Mouse (Mus musculus): ENCODE measurements around the gene Comt.

Gene Comt

DNA sequence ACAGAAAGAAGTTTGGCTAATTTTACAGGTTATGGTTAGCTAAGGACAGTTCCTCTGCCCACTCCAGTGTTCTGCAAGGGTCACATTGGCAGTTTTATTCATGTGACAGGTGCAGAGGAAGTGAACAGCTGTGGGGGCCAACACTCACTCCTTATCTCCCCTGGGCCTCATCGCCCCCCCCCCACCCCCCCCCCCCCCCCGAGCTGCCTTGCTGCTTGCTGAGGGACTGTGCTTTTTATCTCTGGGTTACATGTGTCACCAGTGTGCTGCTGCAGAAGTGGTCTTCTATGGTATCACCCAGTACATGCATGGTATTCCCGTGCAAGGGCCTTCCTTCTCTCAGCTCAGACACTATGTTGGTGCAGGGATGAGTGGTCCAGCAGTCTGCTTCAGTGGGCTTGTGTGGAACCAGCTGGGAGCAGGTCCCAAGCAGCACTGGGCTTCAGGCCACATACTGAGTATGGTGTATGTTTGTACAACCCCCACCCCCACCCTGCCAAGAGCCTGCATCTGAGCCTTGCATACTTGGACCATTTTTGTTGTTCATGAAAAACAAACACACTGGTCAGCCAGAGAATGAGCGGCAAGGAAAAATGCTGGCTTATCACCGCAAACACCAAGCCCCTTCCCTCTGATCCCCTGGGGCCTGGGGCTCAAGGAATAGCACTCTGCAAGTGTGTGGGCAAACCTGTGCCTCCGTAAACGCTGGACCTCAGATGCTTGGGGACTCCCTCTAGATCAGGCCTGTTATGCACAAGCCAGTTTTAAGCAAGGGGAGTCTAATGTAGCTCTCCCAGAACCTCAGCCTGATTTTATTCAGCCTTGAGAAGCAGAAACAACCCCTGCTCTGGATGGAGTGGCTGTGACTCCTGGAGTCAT is 38.7 kb downstream of the Comt start:
- DNase-seq = no peak

- peak; percentile 26 for DNase-seq
Observed at GRCm38 (mm10) chr16:18386972-18387371, 39.7 kb downstream of the Comt start.

DNA sequence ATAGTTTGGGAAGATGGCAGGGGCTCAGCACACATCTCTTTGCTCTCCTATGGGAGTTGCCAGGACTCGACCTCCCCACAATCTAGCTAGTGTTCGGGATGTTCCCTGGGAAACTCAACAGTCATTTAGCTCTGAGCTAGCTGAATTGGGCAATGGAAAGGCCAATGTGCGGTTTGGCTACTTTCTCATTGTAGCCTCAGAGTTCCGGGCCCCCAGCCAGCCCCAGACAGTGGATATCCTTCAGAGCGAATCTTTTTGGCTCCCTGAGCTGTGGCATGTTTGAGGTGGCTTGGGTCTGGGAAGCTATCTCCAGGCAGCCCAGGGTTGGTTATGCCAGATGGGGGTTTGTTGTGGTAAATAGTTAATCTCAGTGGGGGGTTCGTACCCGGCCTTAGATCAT is 40.2 kb downstream of the Comt start:
- peak; percentile 47 for DNase-seq

DNA sequence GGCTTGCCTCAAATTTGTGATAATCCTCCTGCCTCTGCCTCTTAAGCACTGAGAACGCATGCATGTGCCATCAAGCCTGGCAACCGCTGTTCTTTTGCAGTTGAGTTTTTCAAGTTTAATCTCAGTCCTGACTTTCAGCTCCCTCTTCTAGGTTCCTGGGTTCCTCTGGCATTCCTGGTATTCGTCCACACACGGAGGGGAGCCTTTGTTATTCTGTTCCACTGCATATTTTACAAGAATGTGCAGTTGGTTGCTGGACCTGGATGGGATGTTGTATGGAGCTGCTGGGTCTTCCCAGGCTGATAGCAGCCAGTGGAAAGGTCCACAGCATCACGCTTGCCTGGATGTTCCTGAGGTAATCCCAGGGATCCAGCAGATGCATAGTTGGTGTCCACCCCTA is 41.2 kb downstream of the Comt start:
- no peak for DNase-seq

DNA sequence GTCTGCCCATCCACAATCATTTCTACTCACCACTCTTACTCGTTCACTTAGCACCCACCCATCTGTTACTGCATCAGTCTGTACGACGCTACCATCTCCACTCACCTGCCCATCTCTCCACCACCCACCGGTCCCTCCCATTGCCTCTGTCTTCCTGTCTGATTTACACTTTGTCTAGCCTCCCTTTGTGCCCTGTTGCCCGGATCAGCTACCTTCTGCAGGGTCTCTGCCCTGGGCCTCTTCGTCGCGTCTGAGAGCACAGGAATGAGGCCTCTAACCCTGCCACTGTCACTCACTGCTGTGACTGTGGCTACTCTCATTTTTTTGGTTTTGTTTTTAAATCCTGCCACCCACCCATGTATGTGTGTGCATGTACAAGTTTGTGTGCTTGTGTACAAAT is 42.0 kb downstream of the Comt start:
- peak; percentile 12 for DNase-seq

DNA sequence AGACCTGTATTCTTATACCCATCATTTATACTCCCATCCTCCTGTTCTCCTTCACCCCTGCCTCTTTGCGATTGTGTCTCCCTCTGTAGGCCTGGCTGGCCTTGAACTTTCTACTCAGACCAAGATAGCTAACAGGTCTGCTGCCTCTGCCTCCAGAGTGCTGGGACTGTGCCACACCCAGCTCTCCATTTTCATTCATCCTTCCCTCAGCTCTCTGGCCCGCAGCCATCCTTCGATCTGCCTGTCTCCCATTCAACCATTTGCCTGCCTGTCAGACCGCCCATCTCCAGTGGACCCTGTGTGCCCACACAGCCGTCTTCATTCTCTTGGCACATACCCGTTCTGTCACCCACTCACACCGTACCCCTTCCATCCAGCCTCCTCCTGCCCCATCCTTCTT is 42.4 kb downstream of the Comt start:
- DNase-seq = peak; percentile 34

DNA sequence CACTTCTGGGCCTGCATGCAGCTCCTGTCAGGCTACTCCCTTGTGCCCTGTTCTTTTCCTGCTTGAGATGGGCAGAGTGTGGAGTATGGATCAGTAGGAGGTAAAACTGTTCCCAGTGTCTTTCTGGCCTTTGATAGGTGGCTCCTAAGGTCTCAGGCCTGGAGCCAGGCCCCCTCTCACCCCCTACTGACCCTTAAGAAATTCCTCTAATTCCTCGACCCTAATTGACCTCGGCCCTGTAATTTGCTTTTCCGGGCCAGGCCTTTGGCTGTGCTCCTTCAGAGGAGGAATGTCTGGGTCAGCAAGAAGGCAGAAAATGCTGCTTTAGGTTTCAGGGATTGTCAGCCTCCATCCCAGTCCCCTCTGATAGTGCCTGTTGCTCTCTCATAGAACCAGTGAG is 42.9 kb downstream of the Comt start:
- DNase-seq = no peak

DNA sequence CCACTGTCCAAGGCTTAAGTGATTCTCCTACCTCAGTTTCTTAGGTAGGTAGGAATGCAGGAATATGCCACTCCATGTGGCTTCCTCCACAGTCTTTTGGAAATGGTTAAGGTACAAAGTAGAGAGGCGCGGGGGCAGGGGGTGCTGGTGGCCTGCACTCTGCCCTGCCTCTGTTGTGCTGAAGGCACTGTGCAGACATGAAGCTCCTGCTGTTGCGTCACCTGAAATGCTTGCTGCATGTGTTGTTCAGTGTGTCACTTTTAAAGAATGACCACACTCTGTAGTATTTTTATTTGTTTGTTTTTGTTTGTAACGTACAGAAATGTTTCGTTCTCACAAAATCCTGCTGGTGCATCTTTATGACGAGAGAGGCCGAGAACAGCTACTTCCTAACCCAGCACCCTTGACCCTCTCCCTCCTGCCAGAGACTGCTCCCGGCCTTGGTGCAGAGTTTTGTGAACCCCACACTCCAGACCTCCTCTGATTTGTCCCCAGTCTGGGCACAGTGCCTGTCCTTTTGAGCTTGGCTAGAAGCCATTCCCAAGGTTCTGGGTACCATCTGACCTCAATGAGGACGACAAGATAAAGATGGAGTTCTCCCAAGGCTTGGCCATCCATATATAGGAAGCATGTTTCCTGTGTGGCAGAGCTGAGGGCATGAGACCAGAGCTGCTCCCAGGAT is 43.5 kb downstream of the Comt start:
- DNase-seq = peak; percentile 78

GRCm38 (mm10) chr16:18381621-18382258 is 44.9 kb downstream of the Comt start:
- DNase-seq = no peak

DNA sequence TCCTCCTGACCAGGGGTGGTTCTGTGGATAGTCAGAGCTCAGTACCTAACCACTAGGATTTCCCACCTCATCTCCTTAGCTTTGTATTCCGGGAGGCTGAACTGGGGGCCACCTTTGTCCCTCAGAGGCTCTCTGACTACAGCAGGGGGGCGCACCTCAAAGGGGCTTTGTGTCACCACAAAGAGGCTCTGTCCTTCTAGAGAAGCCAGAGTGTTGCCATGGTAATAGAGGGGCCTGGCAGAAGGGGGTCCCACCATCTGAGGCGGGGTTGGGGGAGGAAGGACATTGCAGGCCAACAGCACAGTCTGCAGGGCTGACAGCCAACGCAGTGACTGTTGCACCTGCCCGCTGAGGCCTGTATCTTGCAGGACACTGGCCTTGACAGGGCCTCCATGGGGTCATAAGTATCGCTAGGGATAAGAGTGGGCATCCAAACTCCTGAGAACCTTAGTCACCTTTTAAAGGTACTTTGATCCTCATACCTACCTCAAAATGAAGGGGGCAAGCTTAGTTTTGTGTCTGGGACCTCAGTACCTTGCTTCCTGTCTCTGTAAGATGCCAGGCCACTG is 46.1 kb downstream of the Comt start:
- peak; percentile 25 for DNase-seq

- DNase-seq = peak; percentile 17
Observed at GRCm38 (mm10) chr16:18379338-18380001, 47.2 kb downstream of the Comt start.

GRCm38 (mm10) chr16:18378489-18378888 is 48.2 kb downstream of the Comt start:
- no peak for DNase-seq

GRCm38 (mm10) chr16:18377203-18377602 is 49.4 kb downstream of the Comt start:
- DNase-seq = no peak

DNA sequence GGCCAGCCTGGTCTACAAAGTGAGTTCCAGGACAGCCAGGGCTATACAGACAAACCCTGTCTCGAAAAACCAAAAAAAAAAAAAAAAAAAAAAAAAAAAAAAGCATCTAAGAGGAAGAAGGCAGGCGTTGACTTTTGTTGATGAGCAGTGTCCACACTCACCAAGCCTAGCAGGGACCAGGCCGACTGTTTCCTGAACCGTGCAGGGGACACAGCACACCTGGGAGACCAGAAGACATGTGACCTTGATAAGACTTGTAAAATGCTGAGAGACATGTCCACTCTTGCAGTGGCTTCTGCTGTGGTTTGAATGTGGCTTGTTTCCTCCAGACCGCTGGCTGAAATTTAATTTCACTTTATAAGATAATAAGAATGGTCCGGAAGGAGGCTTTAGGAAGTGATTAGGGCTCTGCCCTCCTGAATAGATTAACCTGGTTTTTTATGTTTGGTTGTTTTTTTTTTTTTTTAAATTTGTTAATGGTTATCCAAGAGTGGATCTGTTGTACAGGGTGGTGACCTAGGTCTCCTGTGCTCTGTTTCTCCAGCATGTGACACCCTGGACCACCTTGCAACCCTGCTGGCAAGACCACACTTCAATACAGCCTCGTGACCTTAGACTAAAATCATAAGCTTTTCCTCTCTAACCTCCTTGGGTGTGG is 50.2 kb downstream of the Comt start:
- DNase-seq = no peak

DNA sequence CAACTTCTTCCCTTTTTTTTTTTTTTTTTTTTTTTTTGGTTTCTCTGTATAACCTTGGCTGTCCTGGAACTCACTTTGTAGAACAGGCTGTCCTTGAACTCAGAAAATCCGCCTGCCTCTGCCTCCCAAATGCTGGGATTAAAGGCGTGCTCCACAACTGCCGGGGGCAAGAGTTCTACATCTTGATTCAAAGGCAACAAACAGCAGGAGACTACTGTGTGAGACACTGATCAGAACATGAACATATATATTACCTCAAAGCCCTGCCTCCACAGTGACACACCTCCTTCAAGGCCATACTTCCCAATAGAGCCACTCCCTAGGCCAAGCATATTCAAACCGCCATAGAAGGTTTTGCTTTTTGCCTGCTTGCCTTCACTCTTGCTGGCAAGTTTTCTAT is 53.0 kb downstream of the Comt start:
- no peak for DNase-seq

DNA sequence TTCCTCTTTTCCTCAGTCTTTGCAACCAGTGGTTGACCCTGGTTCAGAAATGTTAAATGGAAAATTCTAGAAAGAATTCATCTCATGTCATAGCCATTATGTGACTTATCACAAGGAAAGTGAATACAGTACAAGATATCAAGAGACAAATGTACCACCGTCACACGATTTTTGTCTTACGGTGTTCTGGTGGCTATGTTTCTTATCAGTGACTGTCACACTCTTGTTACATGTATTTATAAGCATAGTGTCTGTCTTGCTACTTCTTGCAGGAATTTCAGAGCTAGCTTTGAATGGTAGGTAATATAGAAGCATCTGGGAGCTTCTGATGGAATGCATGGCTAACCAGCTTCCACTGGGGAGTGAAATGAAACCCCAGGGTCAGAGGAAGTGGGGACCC is 56.5 kb downstream of the Comt start:
- DNase-seq = no peak

GRCm38 (mm10) chr16:18366849-18367248 is 59.8 kb downstream of the Comt start:
- DNase-seq = no peak

- DNase-seq = no peak
Observed at GRCm38 (mm10) chr16:18362948-18363347, 63.7 kb downstream of the Comt start.

DNA sequence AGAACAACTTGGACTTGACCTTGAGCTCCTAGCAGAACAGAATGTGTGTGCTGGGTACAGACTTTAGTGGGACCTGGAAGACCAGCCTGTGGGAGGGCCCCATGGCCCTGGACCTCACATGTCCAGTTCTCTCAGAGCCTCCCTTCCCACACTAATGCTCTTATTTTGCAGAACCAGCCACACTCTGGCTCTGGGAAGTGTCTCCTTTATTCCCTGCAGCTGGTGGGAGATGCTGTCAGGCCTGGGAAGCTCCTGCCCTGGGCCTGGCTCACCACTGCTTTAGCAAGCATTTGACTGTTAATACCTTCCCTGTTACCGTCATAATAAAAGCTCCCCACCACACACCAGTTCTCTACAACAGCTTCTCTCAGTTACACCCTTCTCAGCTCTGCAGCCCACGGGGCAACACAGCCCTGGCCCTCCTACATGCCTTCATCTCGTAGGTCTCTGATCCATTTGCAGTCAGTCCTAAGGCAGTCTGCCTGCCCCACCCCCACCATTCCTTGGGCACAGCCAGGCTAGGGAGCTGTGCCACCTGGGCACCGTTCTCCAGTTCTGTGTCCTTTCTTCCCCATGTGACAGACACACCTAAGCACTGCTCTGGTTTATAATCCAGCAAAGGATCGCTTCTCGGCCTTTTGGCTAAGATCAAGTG is 66.4 kb downstream of the Comt start:
- DNase-seq = peak; percentile 78

GRCm38 (mm10) chr16:18357977-18358376 is 68.7 kb downstream of the Comt start:
- no peak for DNase-seq

- no peak for DNase-seq
Observed at GRCm38 (mm10) chr16:18356961-18357360, 69.7 kb downstream of the Comt start.
